Mouse (Mus musculus) myocyte (in vitro differentiated cells): ENCODE measurements at regions not wholly inside any gene's neighbourhood (a gene's known extent, or its start where the extent isn't known, plus 50 kb on each side); places are given as distances from the start of the nearest gene placed in this dataset.

Source experiments
- MAX ChIP-seq: IDR thresholded peaks from one replicate; pipeline ENCODE4 v1.6.1; 2011; ENCODE audit warnings: low read depth, mild to moderate bottlenecking, control low read depth
- MYOD1 ChIP-seq, 3 experiments: IDR thresholded peaks; one replicate each; pipeline ENCODE4 v1.6.1; 2011; ENCODE audit warnings: control low read depth in 2 of 3, low read depth in 2 of 3, mild to moderate bottlenecking in 2 of 3, moderate library complexity in 1 of 3; ENCODE audit not compliant: insufficient read length in 2 of 3, control insufficient read depth in 1 of 3
- MYOG ChIP-seq, 3 experiments: IDR thresholded peaks; one replicate each; pipeline ENCODE4 v1.6.1; 2011; ENCODE audit warnings: control low read depth in 2 of 3, low read depth in 2 of 3, mild to moderate bottlenecking in 2 of 3; ENCODE audit not compliant: insufficient read length in 2 of 3, control insufficient read depth in 1 of 3, insufficient read depth in 1 of 3
- POLR2A ChIP-seq: IDR thresholded peaks from one replicate; pipeline ENCODE4 v1.6.1; 2011; ENCODE audit warnings: low read depth, mild to moderate bottlenecking, control low read depth, moderate library complexity; ENCODE audit not compliant: insufficient read length
- POLR2AphosphoS2 ChIP-seq: IDR thresholded peaks from one replicate; pipeline ENCODE4 v1.6.1; 2011; ENCODE audit warnings: low read depth, control low read depth; ENCODE audit not compliant: insufficient read length
- SRF ChIP-seq: IDR thresholded peaks from one replicate; pipeline ENCODE4 v1.6.1; 2011; ENCODE audit warnings: low read depth; ENCODE audit not compliant: control insufficient read depth, insufficient read length
- TCF12 ChIP-seq: IDR thresholded peaks from one replicate; pipeline ENCODE4 v1.6.1; 2011; ENCODE audit warnings: mild to moderate bottlenecking, control low read depth; ENCODE audit not compliant: poor library complexity, insufficient read depth, severe bottlenecking
- USF1 ChIP-seq: IDR thresholded peaks from one replicate; pipeline ENCODE4 v1.6.1; 2011; ENCODE audit warnings: low read depth, mild to moderate bottlenecking, control low read depth, moderate library complexity

GRCm38 (mm10) chr11:117597754-117598153 lies 56.3 kb upstream of the Tnrc6c start:
- no peak for TF ChIP-seq POLR2A
- TF ChIP-seq TCF12 = no peak
- TF ChIP-seq SRF = no peak
- TF ChIP-seq MYOG (IDR thresholded peaks at IDR 0.05; ENCODE audit: control insufficient read depth in 1 of 3, insufficient read depth in 1 of 3, insufficient read length in 2 of 3, low read depth in 2 of 3) = no peak
- no peak for TF ChIP-seq POLR2AphosphoS2
- TF ChIP-seq USF1 = no peak
- no peak for TF ChIP-seq MAX
- TF ChIP-seq MYOD1 (IDR thresholded peaks at IDR 0.05; ENCODE audit: control insufficient read depth in 1 of 3, insufficient read length in 2 of 3, low read depth in 2 of 3) = no peak
